Mouse (Mus musculus): ENCODE measurements around the gene Rassf5. TPM values are rescaled to one million over a fixed set of nuclear protein-coding genes. Genes with fewer than 3 reads are reported as not detected.
"Not testable (repeated sequence)": the region's sequence is repeated elsewhere in the genome, so short reads cannot be mapped to it uniquely, and the experiment has no call there.

Rassf5 gene
- polyA plus RNA-seq, 1 experiment from 2014 or later, result 0.93 TPM

DNA sequence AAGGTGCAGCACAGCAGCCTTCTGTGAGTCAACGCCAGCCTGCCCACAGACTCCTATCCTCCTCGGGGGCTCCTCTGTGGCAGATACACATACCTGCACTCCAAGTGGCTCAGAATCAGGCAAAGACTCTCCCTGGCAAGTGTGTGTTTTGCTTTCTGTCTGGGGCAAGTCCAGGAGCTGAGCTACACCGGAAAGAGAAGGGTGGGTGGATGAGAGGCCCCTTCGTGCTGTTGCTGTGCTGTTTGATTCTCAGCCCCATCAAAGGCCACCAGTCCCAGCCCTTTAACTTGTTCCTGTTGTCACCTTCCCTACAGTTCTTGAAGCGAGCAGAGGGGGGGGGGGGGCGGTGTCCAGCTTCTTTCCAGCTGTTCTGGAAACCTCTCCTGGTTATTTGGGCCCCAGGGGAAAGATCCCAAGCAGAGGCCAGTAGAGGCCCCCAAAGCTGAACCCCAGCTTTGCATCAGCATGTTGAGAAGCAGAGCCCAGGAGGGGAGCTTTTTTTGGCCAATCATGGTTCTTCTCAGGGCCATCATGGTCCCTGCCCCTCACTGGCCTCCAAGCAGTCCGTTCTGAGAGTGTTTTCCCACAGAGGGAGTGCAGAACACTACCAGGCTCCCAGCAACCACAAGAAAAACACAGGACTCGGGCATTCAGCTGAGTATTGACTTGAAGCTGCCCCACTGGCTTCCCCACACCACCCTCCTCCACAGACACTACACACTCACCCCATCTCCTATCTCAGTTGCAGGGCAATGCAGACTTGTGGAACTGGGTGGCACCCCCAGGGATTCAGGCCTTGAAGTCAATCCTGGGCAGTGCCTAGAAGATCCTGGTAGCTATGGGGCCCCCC is 33.8 kb upstream of the Rassf5 start:
- no peak overlapping the region; the same call in 1 of the 2 replicates for H3K27ac ChIP-seq (replicated peaks)
- DNase-seq (ENCODE audit: low spot score), result no peak
- 57% methylated on average over 8 of the region's 8 CpGs for WGBS
- H3K4me3 ChIP-seq, result no peak overlapping the region
- H3K36me3 ChIP-seq, result no peaks in the 10 kb centered on the region
- peaks cover 8% of the 10 kb centered on the region; the same call in 1 of the 2 replicates for H3K4me1 ChIP-seq
- no peaks in the 10 kb centered on the region for H3K27me3 ChIP-seq (ENCODE audit: low read depth, poor library complexity, severe bottlenecking)
- no peaks in the 10 kb centered on the region for H3K9me3 ChIP-seq (replicated peaks)

DNA sequence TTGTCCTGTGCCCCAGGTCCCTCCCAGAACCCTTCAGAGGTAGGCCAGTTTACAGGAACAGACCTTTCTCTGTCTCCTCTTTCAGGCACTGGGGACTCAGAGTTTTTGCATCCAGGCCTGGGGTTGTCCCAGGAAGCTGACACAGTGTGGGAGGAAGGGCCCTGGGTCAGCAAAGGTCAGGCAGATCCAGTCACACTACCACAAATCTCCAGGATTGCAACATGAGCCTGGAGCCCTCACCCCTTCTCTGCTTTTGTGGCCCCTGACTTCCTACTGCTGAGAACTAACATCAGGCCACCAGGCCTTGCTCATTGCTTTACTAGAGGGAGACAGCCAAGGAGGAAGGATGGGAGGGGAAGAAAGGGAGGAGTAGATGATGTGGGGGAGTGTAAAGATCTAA is 31.8 kb upstream of the Rassf5 start:
- peaks cover 10% of the 10 kb centered on the region; the same call in 1 of the 2 replicates for H3K4me1 ChIP-seq
- no peaks in the 10 kb centered on the region for H3K36me3 ChIP-seq
- no peaks in the 10 kb centered on the region for H3K27me3 ChIP-seq (ENCODE audit: low read depth, poor library complexity, severe bottlenecking)
- no peak overlapping the region for H3K4me3 ChIP-seq
- no peak for DNase-seq (ENCODE audit: low spot score)
- H3K27ac ChIP-seq (replicated peaks), result 0 out of 2 replicates have a peak overlapping the region, but pooled peaks have one; percentile 42
- no peaks in the 10 kb centered on the region for H3K9me3 ChIP-seq (replicated peaks)

GRCm38 (mm10) chr1:131275577-131275976 is 30.5 kb upstream of the Rassf5 start:
- WGBS, result 78% methylated on average over 14 of the region's 14 CpGs
- DNase-seq (ENCODE audit: low spot score), result no peak
- H3K27me3 ChIP-seq (ENCODE audit: low read depth, poor library complexity, severe bottlenecking), result no peaks in the 10 kb centered on the region
- H3K36me3 ChIP-seq, result no peaks in the 10 kb centered on the region
- H3K9me3 ChIP-seq (replicated peaks), result no peaks in the 10 kb centered on the region
- H3K4me3 ChIP-seq, result no peak overlapping the region
- H3K4me1 ChIP-seq, result peaks cover 10% of the 10 kb centered on the region; the same call in 1 of the 2 replicates
- H3K27ac ChIP-seq (replicated peaks), result no peak overlapping the region

GRCm38 (mm10) chr1:131274725-131275539 is 29.9 kb upstream of the Rassf5 start:
- H3K9me3 ChIP-seq (replicated peaks), result no peaks in the 10 kb centered on the region
- DNase-seq (ENCODE audit: low spot score), result no peak
- peaks cover 13% of the 10 kb centered on the region for H3K4me1 ChIP-seq
- H3K27ac ChIP-seq (replicated peaks), result no peak overlapping the region
- no peak overlapping the region for H3K4me3 ChIP-seq
- 53% methylated on average over 22 of the region's 22 CpGs for whole genome bisulfite sequencing
- peaks cover 1% of the 10 kb centered on the region; the same call in 1 of the 2 replicates for H3K27me3 ChIP-seq (ENCODE audit: low read depth, poor library complexity, severe bottlenecking)
- H3K36me3 ChIP-seq, result no peaks in the 10 kb centered on the region

GRCm38 (mm10) chr1:131269797-131270578 is 24.9 kb upstream of the Rassf5 start:
- peak overlapping the region; percentile 46 for H3K27ac ChIP-seq (replicated peaks)
- no peak overlapping the region for H3K4me3 ChIP-seq
- H3K27me3 ChIP-seq (ENCODE audit: low read depth, poor library complexity, severe bottlenecking), result peaks cover 16% of the 10 kb centered on the region
- no peaks in the 10 kb centered on the region for H3K36me3 ChIP-seq
- peak; percentile 79 for DNase-seq (ENCODE audit: low spot score)
- H3K9me3 ChIP-seq (replicated peaks), result no peaks in the 10 kb centered on the region
- 32% methylated on average over 22 of the region's 22 CpGs for WGBS
- peaks cover 10% of the 10 kb centered on the region for H3K4me1 ChIP-seq

GRCm38 (mm10) chr1:131268776-131269175 is 23.7 kb upstream of the Rassf5 start:
- Histone ChIP-seq H3K27me3 (ENCODE audit: low read depth, poor library complexity, severe bottlenecking) (peaks cover 16% of the 10 kb centered on the region), H3K9me3 (replicated peaks) (no peaks in the 10 kb centered on the region), H3K4me1 (peaks cover 10% of the 10 kb centered on the region), H3K27ac (replicated peaks) (no peak overlapping the region), H3K4me3 (no peak overlapping the region), H3K36me3 (no peaks in the 10 kb centered on the region)
- 87% methylated on average over 10 of the region's 10 CpGs for WGBS
- no peak for DNase-seq (ENCODE audit: low spot score)

- 76% methylated on average over 12 of the region's 12 CpGs for whole genome bisulfite sequencing
- no peaks in the 10 kb centered on the region for H3K36me3 ChIP-seq
- DNase-seq (ENCODE audit: low spot score), result no peak
- H3K9me3 ChIP-seq (replicated peaks), result no peaks in the 10 kb centered on the region
- H3K4me3 ChIP-seq, result no peak overlapping the region
- no peak overlapping the region for H3K27ac ChIP-seq (replicated peaks)
- H3K27me3 ChIP-seq (ENCODE audit: low read depth, poor library complexity, severe bottlenecking), result peaks cover 27% of the 10 kb centered on the region
- H3K4me1 ChIP-seq, result no peaks in the 10 kb centered on the region; the same call in 1 of the 2 replicates
Observed at GRCm38 (mm10) chr1:131263905-131264304, 18.8 kb upstream of the Rassf5 start.

DNA sequence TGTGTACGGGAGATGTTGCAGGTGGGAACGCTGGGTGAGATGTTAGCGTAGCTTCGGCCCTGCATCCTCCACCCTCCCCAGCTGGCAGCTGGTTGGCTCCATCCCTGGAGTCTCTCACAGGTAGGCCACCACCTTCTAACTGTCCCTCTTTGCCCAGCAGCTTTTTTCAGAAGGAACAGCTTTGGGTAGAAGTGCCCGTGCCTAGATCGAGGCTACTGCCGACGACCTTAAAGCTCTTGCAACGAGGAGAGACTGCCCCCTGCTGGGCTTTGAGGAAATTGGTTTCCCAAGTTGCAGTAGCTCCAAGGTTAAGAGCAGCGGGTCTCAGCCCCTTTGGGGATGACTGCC is 15.2 kb upstream of the Rassf5 start:
- no peak overlapping the region for H3K27ac ChIP-seq (replicated peaks)
- peaks cover 26% of the 10 kb centered on the region for H3K27me3 ChIP-seq (ENCODE audit: low read depth, poor library complexity, severe bottlenecking)
- DNase-seq (ENCODE audit: low spot score), result peak; percentile 69
- no peaks in the 10 kb centered on the region; the same call in 1 of the 2 replicates for H3K4me1 ChIP-seq
- H3K9me3 ChIP-seq (replicated peaks), result no peaks in the 10 kb centered on the region
- 29% methylated on average over 10 of the region's 10 CpGs for WGBS
- H3K36me3 ChIP-seq, result no peaks in the 10 kb centered on the region
- H3K4me3 ChIP-seq, result no peak overlapping the region

- 76% methylated on average over 10 of the region's 10 CpGs for WGBS
- H3K27me3 ChIP-seq (ENCODE audit: low read depth, poor library complexity, severe bottlenecking), result peaks cover 26% of the 10 kb centered on the region
- no peaks in the 10 kb centered on the region for H3K9me3 ChIP-seq (replicated peaks)
- DNase-seq (ENCODE audit: low spot score), result no peak
- H3K4me3 ChIP-seq, result no peak overlapping the region
- no peak overlapping the region for H3K27ac ChIP-seq (replicated peaks)
- no peaks in the 10 kb centered on the region for H3K36me3 ChIP-seq
- H3K4me1 ChIP-seq, result no peaks in the 10 kb centered on the region; the same call in 1 of the 2 replicates
Observed at GRCm38 (mm10) chr1:131259632-131260308, 14.7 kb upstream of the Rassf5 start.

DNA sequence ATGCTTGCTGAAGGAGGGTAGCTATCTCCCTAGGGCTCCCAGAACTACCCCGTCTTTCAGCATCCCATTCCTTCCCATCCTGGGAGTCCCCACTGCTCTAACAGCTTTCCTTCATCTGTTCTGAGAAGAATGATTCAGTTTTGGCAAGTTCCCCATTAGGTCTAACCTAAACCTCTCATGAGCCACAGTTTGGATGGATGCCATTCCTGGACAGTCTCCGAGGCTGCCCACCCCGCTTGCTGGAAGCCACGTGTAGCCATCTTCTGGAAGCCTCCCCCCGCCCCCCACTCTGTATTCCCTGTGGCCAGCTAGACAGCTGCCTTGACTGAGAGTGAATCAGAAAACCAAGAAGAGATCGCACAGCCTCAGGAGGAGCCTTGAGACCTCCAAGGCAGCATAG is 12.2 kb upstream of the Rassf5 start:
- no peak for DNase-seq (ENCODE audit: low spot score)
- Histone ChIP-seq H3K36me3 (no peaks in the 10 kb centered on the region), H3K27ac (replicated peaks) (no peak overlapping the region), H3K27me3 (ENCODE audit: low read depth, poor library complexity, severe bottlenecking) (peaks cover 26% of the 10 kb centered on the region), H3K4me1 (no peaks in the 10 kb centered on the region), H3K9me3 (replicated peaks) (no peaks in the 10 kb centered on the region), H3K4me3 (no peak overlapping the region)
- WGBS, result 88% methylated on average over 6 of the region's 6 CpGs

- not testable (repeated sequence) for H3K36me3 ChIP-seq; H3K4me1 ChIP-seq; DNase-seq (ENCODE audit: low spot score); H3K9me3 ChIP-seq (replicated peaks); H3K27ac ChIP-seq (replicated peaks); H3K4me3 ChIP-seq
- WGBS, result 80% methylated on average over 7 of the region's 7 CpGs
- H3K27me3 ChIP-seq (ENCODE audit: low read depth, poor library complexity, severe bottlenecking), result peaks cover 12% of the 10 kb centered on the region; the same call in 1 of the 2 replicates
Observed at GRCm38 (mm10) chr1:131252516-131253250, 7.6 kb upstream of the Rassf5 start.
